Comparison of ENCODE assay signal across 11 mouse cellular contexts in the genomic region with DNA sequence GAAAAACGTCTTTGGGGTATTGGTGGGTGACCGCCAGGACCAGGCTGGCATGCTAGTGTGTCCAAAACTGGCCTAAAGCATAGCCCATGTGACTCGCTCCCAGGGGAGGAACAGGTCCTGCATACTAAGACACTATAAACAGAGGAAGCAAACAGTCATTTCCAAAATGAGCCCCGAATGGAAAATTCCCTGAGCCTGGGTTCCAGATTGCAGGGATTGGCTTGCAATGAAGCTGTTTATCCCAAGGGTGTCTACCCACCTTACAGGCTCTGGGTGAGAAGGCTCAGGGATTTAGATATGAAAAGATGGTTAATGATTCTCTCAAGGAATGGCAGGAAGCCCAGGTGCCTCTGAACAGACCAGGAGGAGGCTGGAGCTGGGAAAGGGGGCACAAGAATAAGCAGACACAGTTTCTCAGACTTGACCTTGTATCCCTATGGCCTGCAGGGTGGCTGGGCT. TPM values are rescaled to one million over a fixed set of nuclear protein-coding genes. Genes with fewer than 3 reads are reported as not detected.
DNase-seq lines count a peak whose midpoint lies in the region; ATAC-seq and TF ChIP-seq lines count a peak whose summit lies in the region.
"Had no signal": no experiment of that assay in that cellular context is flagged by ENCODE, and none has a peak within 500 bp of the region (broad histone marks: within the 10 kb centered on the region; RNA-seq: fewer than 3 reads in every experiment).

No protein-coding gene starts in this region.

- ATAC-seq in hindbrain, embryonic 14.5 days (ENCODE audit: low FRiP score): no peak
- ATAC-seq in hindbrain, embryonic 12.5 days (ENCODE audit: low FRiP score): no peak
- ATAC-seq: inflammation-experienced regulatory T-cells, adult 6 months had no signal

- H3K9me3 ChIP-seq in hindbrain, embryonic 14.5 days (ENCODE audit: control insufficient read depth, low read length): no peaks in the 10 kb centered on the region
- no peaks in the 10 kb centered on the region for H3K9me3 ChIP-seq in hindbrain, embryonic 12.5 days (replicated peaks)

- peaks cover 20% of the 10 kb centered on the region; the same call in 1 of the 2 replicates for H3K4me1 ChIP-seq in hindbrain, embryonic 14.5 days (replicated peaks; ENCODE audit: control insufficient read depth, insufficient read depth, low read length)
- peaks cover 9% of the 10 kb centered on the region for H3K4me1 ChIP-seq in hindbrain, embryonic 12.5 days
- H3K4me1 ChIP-seq in cerebellum, adult 2 months (ENCODE audit: control insufficient read depth, insufficient read depth, low read length): no peaks in the 10 kb centered on the region

- WGBS in hindbrain, embryonic 14.5 days: 58% methylated on average over 4 of the region's 4 CpGs
- 74% methylated on average over 4 of the region's 4 CpGs for WGBS in hindbrain, embryonic 12.5 days
- WGBS in cerebellum, adult 2 months: 36% methylated on average over 4 of the region's 4 CpGs

- no peak for TF ChIP-seq POLR2A in cerebellum, adult 2 months (IDR thresholded peaks at IDR 0.05; ENCODE audit: borderline replicate concordance, insufficient read depth, low read length)

- no peaks in the 10 kb centered on the region for H3K27me3 ChIP-seq in hindbrain, embryonic 14.5 days (ENCODE audit: control insufficient read depth, insufficient read depth, low read length)
- H3K27me3 ChIP-seq in hindbrain, embryonic 12.5 days: no peaks in the 10 kb centered on the region
- H3K27me3 ChIP-seq in cerebellum, adult 2 months (ENCODE audit: control insufficient read depth, insufficient read depth, low read length): no peaks in the 10 kb centered on the region
- H3K27me3 ChIP-seq: CH12.LX had no signal

- no peak overlapping the region for H3K4me3 ChIP-seq in hindbrain, embryonic 14.5 days (replicated peaks; ENCODE audit: low read length)
- no peak overlapping the region for H3K4me3 ChIP-seq in hindbrain, embryonic 12.5 days
- H3K4me3 ChIP-seq in cerebellum, adult 2 months (replicated peaks; ENCODE audit: insufficient read depth, low read depth, low read length): no peak overlapping the region
- no peak overlapping the region for H3K4me3 ChIP-seq in gastrocnemius, adult 2 months

- no peak for TF ChIP-seq CTCF in cerebellum, adult 2 months (IDR thresholded peaks at IDR 0.05; ENCODE audit: borderline replicate concordance, insufficient read depth, low read depth, low read length)
- TF ChIP-seq CTCF in gastrocnemius, adult 2 months (IDR thresholded peaks at IDR 0.05): no peak

- H3K27ac ChIP-seq in hindbrain, embryonic 14.5 days: no peak overlapping the region
- no peak overlapping the region for H3K27ac ChIP-seq in hindbrain, embryonic 12.5 days
- H3K27ac ChIP-seq in cerebellum, adult 2 months (ENCODE audit: insufficient read depth, low read length): no peak overlapping the region
- H3K27ac ChIP-seq in gastrocnemius, adult 2 months: no peak overlapping the region
- H3K27ac ChIP-seq: liver, embryonic 14.5 days had no signal

- H3K36me3 ChIP-seq in hindbrain, embryonic 14.5 days (replicated peaks; ENCODE audit: control insufficient read depth, insufficient read depth): no peaks in the 10 kb centered on the region
- no peaks in the 10 kb centered on the region for H3K36me3 ChIP-seq in hindbrain, embryonic 12.5 days

- DNase-seq in hindbrain, embryonic 14.5 days (ENCODE audit: low spot score): peak; percentile 42
- peak; percentile 10 to 30 for DNase-seq in cerebellum, adult 2 months
- DNase-seq in kidney, adult 9 months: peak; percentile 92
- peak; percentile 43 to 70 for DNase-seq in layer of hippocampus, postnatal 14 days (ENCODE audit: low spot score in 2 of 2)
- DNase-seq in gastrocnemius, adult 2 months: no peak
- no peak for DNase-seq in gastrocnemius, postnatal 36 days
- no peak for DNase-seq in urinary bladder, postnatal 25 days (ENCODE audit: low spot score)

- intact Hi-C loops in gastrocnemius, adult 2 months (cut with DNase I): no loop called here
- intact Hi-C loops in gastrocnemius, postnatal 36 days (cut with DNase I): no loop called here

- H3K4me2 ChIP-seq in hindbrain, embryonic 14.5 days (replicated peaks): no peak overlapping the region
- H3K4me2 ChIP-seq in hindbrain, embryonic 12.5 days (replicated peaks): no peak overlapping the region

- no peak overlapping the region for H3K9ac ChIP-seq in hindbrain, embryonic 14.5 days
- no peak overlapping the region for H3K9ac ChIP-seq in hindbrain, embryonic 12.5 days
- H3K9ac ChIP-seq: liver, embryonic 14.5 days had no signal

RNA-seq across cellular contexts. Expression of gene Dock1, which starts 58.2 kb away (rescaled TPM):
- 9.8 and 9.9 TPM in 2 replicates for polyA plus RNA-seq in hindbrain, embryonic 14.5 days (2014; fragmentation: Nextera tagmentation; extraction: Ambion mirVana)
- polyA plus RNA-seq in hindbrain, embryonic 12.5 days (2016; fragmentation: Nextera tagmentation; extraction: Ambion mirVana): 28.4 and 29.3 TPM in 2 replicates
- polyA plus RNA-seq in cerebellum, adult 2 months (2012; rRNA removed): 14.7 and 16.9 TPM in 2 replicates
- 10 to 100 TPM; 25.4 to 25.8 TPM for total RNA-seq in layer of hippocampus, postnatal 14 days (2021)
- total RNA-seq in gastrocnemius, adult 2 months (2021): 1 to 10 TPM; 6.6 to 9.5 TPM
- 1 to 10 TPM; 7.3 to 8.8 TPM for total RNA-seq in gastrocnemius, postnatal 36 days (2021)
- total RNA-seq: CH12.LX had no signal

Comparison
In these comparisons a context has a peak if more than half of its experiments do, and no peak if none do; other contexts are left out.
1. DNase-seq: peak in hindbrain, embryonic 14.5 days (single experiment), cerebellum, adult 2 months (2 of 2), kidney, adult 9 months (single experiment) and layer of hippocampus, postnatal 14 days (2 of 2); none in gastrocnemius, adult 2 months (single experiment), gastrocnemius, postnatal 36 days (0 of 2) and urinary bladder, postnatal 25 days (single experiment).